Mouse (Mus musculus) hindbrain, embryonic 16.5 days (tissue): ENCODE results near the gene Dusp10. TPM values are rescaled to one million over a fixed set of nuclear protein-coding genes. Genes with fewer than 3 reads are reported as not detected.

Experiments
- ATAC-seq: fragments of 200-750 bp; cut with Nextera tagmentation; 2 replicates; pipeline ENCODE4 v1.8.0; 2017; ENCODE audit warnings: moderate TSS enrichment, moderate library complexity
- H3K27ac ChIP-seq: fragments of 300-500 bp; sonication (generic); 2 replicates; pipeline ENCODE4 v1.5.1; 2014; ENCODE audit warnings: low read depth, mild to moderate bottlenecking, control low read depth, low read length, moderate library complexity
- H3K27me3 ChIP-seq: fragments of 300-500 bp; sonication (generic); replicated peaks from 2 replicates; pipeline ENCODE4 v1.6.1; 2014; ENCODE audit warnings: low read length; ENCODE audit not compliant: control insufficient read depth, insufficient read depth
- H3K36me3 ChIP-seq: fragments of 300-500 bp; sonication (generic); 2 replicates; pipeline ENCODE4 v1.6.1; 2014; ENCODE audit warnings: mild to moderate bottlenecking, low read length, moderate library complexity, mixed read lengths; ENCODE audit not compliant: control insufficient read depth, insufficient read depth
- H3K4me1 ChIP-seq: fragments of 300-500 bp; sonication (generic); 2 replicates; pipeline ENCODE4 v1.6.1; 2014; ENCODE audit warnings: low read depth, low read length; ENCODE audit not compliant: control insufficient read depth, insufficient read depth
- H3K4me2 ChIP-seq: fragments of 300-500 bp; sonication (generic); 2 replicates; pipeline ENCODE4 v1.6.1; 2014; ENCODE audit warnings: mild to moderate bottlenecking, low read length, control low read depth, moderate library complexity
- H3K4me3 ChIP-seq: fragments of 300-500 bp; sonication (generic); 2 replicates; pipeline ENCODE4 v1.5.1; 2014; ENCODE audit warnings: mild to moderate bottlenecking, low read length, control low read depth, moderate library complexity
- H3K9ac ChIP-seq: fragments of 300-500 bp; sonication (generic); 2 replicates; pipeline ENCODE4 v1.6.1; 2014; ENCODE audit warnings: low read depth, mild to moderate bottlenecking, control low read depth, low read length, moderate library complexity
- H3K9me3 ChIP-seq: fragments of 300-500 bp; sonication (generic); 2 replicates; pipeline ENCODE4 v1.6.1; 2014; ENCODE audit warnings: mild to moderate bottlenecking, low read length, moderate library complexity; ENCODE audit not compliant: control insufficient read depth
- WGBS: fragments of 180-500 bp; shearing (Covaris S2); extraction: QIAGEN DNeasy Blood & Tissue Kit; methylation state at CpG from one replicate; pipeline ENCODE4 v1.1.7; 2014; 5-methylcytosine and 5-hydroxymethylcytosine counted together
- polyA plus RNA-seq: library from polyadenylated mRNA; unstranded; fragments of >200 nt; fragmentation: Nextera tagmentation; extraction: Ambion mirVana; gene quantifications from 2 replicates; pipeline ENCODE4 v1.2.1, GENCODE M21; 2015

Dusp10 gene
- polyA plus RNA-seq, 1 experiment from 2014 or later = 5.6 TPM

DNA sequence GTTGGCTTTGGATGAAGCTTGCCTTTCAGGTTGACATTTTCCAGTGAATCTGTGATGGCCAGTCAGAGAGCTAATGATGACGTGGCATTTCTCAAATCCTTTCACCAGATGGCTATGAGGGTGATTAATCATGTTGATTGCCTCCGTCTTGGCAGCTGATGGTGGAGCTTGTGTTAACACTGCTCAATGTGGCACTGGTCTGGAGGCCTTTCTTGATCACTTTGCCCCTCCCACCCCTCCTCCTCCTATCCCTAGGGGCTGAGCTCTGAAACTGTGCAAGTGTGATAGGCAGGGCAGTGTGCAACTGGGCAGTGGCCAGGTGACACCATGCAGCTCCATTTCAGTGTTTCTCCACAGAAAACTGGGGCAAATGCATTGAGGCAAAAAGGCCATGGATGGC, 8.8 kb upstream of the Dusp10 start:
- Histone ChIP-seq H3K36me3 (no peaks in the 10 kb centered on the region), H3K4me1 (no peaks in the 10 kb centered on the region), H3K27me3 (no peaks in the 10 kb centered on the region), H3K9ac (no peak overlapping the region), H3K27ac (no peak overlapping the region), H3K9me3 (no peaks in the 10 kb centered on the region), H3K4me3 (no peak overlapping the region), H3K4me2 (no peak overlapping the region)
- WGBS = 27% methylated on average over 2 of the region's 2 CpGs
- no peak for ATAC-seq

DNA sequence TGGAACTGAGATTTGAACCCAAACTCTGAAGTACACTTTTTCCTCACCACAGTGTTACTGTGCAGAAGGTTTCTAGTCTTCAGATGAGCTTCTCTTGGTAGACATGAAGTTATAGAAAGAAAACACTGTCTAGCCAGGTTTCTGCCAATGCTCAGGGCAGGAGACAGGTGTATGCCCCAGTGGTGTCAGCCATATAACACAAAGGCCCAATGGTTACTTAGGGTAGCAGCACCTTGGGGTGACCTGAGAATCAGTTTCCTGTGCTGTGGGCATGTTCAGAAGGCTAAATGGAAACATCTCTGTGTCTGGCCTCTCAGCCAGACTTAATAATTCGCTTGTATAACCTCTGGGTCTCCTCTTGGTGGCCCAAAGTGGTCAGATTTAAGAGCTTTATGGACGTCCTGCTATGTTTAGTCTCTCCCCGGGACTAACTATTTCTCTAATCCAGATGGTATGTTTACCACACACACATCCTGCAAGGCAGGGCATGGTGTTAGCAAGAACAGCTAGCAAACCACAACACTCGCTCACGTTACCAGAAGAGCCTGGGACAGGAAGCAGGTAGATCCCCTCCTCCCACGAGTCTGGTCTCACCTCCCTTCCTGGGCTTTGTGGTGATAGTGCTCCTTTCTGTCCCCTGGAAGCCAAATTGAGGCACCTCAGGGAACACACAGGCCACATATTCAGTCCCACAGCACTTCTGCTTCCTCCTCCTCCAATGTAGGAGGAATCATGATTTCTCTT, 7.6 kb upstream of the Dusp10 start:
- ATAC-seq = no peak
- no peaks in the 10 kb centered on the region for H3K4me1 ChIP-seq
- H3K36me3 ChIP-seq = no peaks in the 10 kb centered on the region
- H3K27ac ChIP-seq = no peak overlapping the region
- no peaks in the 10 kb centered on the region for H3K9me3 ChIP-seq
- no peak overlapping the region for H3K4me3 ChIP-seq
- no peak overlapping the region for H3K9ac ChIP-seq
- no peaks in the 10 kb centered on the region for H3K27me3 ChIP-seq
- WGBS = 86% methylated on average over 6 of the region's 6 CpGs
- no peak overlapping the region for H3K4me2 ChIP-seq

DNA sequence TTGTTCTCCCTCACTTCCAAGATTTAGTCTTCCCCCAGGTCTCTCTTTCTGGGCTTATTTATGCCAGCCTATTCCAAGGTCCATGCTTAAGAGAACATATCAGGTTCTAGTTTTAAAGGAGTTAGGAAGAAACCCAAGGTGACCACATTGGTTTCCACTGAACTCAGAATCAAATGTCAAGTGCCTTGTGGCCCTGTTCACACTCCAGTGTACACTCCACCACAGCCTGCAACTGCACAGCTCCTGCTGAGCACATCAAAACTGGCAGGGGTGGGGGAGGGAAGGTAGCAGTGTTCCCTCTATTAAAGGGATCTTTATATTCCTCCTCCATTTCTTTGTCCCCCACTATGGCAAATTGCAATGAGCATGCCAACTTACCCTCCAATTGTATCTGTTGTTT, 7.0 kb upstream of the Dusp10 start:
- Histone ChIP-seq H3K27me3 (no peaks in the 10 kb centered on the region), H3K9me3 (no peaks in the 10 kb centered on the region), H3K27ac (no peak overlapping the region), H3K4me1 (no peaks in the 10 kb centered on the region), H3K4me2 (no peak overlapping the region), H3K36me3 (no peaks in the 10 kb centered on the region), H3K4me3 (no peak overlapping the region), H3K9ac (no peak overlapping the region)
- no peak for ATAC-seq

DNA sequence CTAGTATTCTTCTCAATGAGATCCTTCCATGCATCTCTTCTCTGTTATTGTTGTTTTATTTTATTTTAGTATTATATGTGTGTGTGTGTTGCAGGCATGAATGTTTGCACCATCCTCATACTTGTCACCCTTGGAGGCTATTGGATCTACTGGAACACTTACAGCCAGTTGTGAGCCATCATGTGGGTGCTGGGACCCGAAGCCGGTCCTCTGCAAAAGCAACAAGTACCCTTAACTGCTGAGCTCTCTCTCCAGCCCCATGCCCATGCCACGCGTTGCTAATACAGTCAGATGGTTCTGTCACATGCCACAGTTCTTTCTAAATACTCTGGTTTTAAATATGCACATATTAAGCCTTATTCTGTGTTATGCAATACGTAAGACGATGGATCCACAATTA, 1.8 kb upstream of the Dusp10 start:
- no peak overlapping the region for H3K9ac ChIP-seq
- no peak overlapping the region for H3K4me2 ChIP-seq
- ATAC-seq = no peak
- H3K9me3 ChIP-seq = no peaks in the 10 kb centered on the region
- H3K4me3 ChIP-seq = no peak overlapping the region
- no peak overlapping the region for H3K27ac ChIP-seq
- 95% methylated on average over 6 of the region's 6 CpGs for WGBS
- H3K4me1 ChIP-seq = no peaks in the 10 kb centered on the region
- no peaks in the 10 kb centered on the region for H3K27me3 ChIP-seq
- H3K36me3 ChIP-seq = no peaks in the 10 kb centered on the region

DNA sequence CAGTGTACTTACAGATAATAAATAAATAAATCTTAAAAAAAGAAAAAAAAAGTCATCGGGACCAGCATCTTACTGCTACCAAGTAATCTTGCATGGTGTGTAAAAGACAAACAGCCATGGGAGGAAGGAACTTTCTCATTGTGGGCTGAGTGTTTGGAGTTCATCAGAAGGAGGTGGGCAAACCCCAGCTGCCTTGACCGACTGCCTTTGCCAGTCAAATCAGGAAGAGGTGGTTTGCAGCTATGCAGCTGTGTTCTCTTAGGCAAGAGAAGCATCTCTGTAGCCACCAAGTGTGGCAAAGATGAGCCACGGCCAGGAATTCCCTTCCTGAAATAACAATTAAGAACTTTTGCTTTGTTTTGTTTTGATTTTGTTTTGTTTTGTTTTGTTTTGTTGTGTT, 989 bp downstream of the Dusp10 start:
- H3K4me2 ChIP-seq = no peak overlapping the region
- no peak for ATAC-seq
- WGBS = 89% methylated on average over 3 of the region's 3 CpGs
- H3K27ac ChIP-seq = no peak overlapping the region
- no peaks in the 10 kb centered on the region for H3K4me1 ChIP-seq
- no peaks in the 10 kb centered on the region for H3K27me3 ChIP-seq
- no peaks in the 10 kb centered on the region for H3K36me3 ChIP-seq
- H3K4me3 ChIP-seq = no peak overlapping the region
- no peak overlapping the region for H3K9ac ChIP-seq
- H3K9me3 ChIP-seq = no peaks in the 10 kb centered on the region

DNA sequence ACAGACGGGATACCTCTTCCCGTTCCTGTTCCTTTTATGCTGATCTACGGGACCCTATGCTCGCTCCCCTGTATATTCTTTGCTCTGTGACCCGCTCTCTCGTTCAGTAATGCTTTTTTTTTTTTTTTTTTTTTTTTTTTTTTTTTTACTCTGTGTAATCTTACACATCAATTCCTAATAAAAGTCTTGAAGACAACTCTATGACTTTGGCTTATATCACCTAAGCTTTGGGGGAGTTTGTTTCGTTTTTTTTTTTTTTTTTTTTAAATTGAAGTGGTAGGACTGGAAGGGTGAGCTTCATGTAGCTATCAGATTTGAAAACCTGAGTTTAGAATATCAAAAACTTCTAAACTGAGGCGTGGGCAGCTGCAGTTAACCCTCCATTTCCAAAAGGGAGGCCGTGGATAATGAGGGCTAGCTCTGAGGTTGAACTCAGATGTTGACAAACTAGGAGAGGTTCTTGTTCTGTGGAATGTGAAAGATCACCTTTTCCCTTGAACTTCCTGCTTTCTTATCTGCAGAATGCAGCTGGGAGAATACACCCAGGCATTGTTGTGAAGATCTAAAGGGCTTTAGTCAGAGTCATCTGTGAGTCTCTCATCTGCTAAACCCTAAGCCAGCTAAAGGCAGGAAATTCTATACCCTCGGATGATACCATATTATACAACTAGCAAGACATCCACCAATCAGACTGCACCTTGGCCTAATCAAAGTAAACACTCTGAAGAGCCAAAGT, 3.1 kb downstream of the Dusp10 start:
- Histone ChIP-seq H3K9me3 (no peaks in the 10 kb centered on the region), H3K4me3 (no peak overlapping the region), H3K36me3 (no peaks in the 10 kb centered on the region), H3K4me2 (no peak overlapping the region), H3K27ac (no peak overlapping the region), H3K4me1 (no peaks in the 10 kb centered on the region), H3K9ac (no peak overlapping the region), H3K27me3 (no peaks in the 10 kb centered on the region)
- ATAC-seq = no peak
- WGBS = 82% methylated on average over 10 of the region's 10 CpGs

DNA sequence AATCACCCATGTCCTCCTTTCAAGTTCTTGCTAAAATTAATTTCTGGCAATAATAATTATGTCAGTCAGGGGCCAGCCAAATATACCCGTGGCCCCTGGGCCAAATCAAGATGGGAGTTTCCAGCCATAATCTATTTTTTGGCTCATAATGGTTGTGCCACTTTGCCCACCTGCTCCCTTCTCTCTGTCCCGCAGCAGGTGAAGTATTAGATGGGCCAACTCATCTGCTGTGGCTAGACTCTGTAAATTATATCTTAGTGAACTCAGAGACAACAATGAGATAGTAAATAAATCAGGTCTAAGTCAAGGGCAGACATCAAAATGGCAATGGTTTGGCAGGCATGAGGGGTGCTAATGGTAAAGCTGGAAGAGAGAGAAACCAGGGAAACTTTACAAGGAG, 4.5 kb downstream of the Dusp10 start:
- H3K4me1 ChIP-seq = no peaks in the 10 kb centered on the region
- no peak overlapping the region for H3K9ac ChIP-seq
- no peak overlapping the region for H3K4me2 ChIP-seq
- no peaks in the 10 kb centered on the region for H3K9me3 ChIP-seq
- ATAC-seq = no peak
- no peaks in the 10 kb centered on the region for H3K27me3 ChIP-seq
- no peaks in the 10 kb centered on the region for H3K36me3 ChIP-seq
- WGBS = 83% methylated on average over 2 of the region's 2 CpGs
- H3K27ac ChIP-seq = no peak overlapping the region
- no peak overlapping the region for H3K4me3 ChIP-seq

DNA sequence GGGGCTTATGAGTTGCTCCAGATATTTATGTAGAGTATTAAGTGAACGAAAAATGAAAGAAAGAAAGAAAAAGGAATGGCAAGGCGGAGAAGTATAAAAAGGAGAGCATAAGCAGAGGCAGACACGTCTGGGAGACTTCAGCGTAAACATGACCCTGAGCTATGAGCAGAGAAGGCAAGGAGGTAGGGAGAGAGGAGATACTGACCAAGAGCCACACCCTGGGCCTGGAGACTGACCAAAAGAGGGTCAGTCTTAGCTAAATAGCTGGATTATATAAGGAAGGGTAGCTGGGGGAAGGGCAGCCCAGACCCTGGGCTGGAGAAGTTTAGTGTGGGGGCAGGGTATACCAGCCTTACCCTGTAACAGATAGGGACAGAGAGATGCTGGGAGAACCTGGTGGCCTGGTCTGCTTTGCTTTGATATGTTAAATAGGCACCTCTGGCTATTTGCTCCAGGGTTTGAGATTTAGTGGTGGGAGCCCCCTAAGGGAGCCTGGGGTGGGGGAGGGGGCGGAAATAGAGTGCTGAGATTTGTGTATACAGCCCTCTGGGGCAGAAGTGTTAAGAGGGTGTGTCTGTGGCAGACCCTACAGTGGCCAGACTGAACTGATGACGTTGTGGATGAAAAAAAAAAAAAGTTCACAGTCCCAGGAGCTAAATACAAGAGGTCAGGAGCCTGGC, 6.1 kb downstream of the Dusp10 start:
- H3K9ac ChIP-seq = no peak overlapping the region
- 60% methylated on average over 6 of the region's 6 CpGs for WGBS
- no peak overlapping the region for H3K27ac ChIP-seq
- H3K36me3 ChIP-seq = no peaks in the 10 kb centered on the region
- no peak for ATAC-seq
- H3K27me3 ChIP-seq = no peaks in the 10 kb centered on the region
- H3K4me3 ChIP-seq = no peak overlapping the region
- H3K4me1 ChIP-seq = no peaks in the 10 kb centered on the region
- H3K9me3 ChIP-seq = no peaks in the 10 kb centered on the region
- no peak overlapping the region for H3K4me2 ChIP-seq

DNA sequence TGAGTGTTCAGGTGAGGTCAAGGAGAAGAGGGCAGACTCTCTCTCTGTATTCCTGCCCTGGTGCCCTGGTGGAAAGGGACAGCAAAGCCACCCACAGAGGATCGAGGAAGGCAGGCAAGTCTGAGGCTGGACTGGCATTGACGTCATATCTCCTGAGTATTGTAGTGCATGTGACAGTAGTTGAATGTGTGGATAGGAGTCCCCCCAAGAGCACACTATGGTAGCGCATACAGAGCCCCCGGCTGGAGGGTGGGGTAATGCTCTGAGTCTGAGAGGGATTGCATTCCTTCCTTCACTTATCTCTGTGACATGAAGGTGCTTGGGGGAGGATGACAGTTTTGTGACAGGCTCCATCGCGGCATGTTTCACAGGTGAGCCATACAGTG, 6.6 kb downstream of the Dusp10 start:
- no peaks in the 10 kb centered on the region for H3K9me3 ChIP-seq
- H3K27ac ChIP-seq = no peak overlapping the region
- H3K9ac ChIP-seq = no peak overlapping the region
- no peak overlapping the region for H3K4me3 ChIP-seq
- H3K4me2 ChIP-seq = no peak overlapping the region
- 46% methylated on average over 6 of the region's 6 CpGs for WGBS
- H3K36me3 ChIP-seq = no peaks in the 10 kb centered on the region
- no peaks in the 10 kb centered on the region for H3K27me3 ChIP-seq
- ATAC-seq = no peak
- no peaks in the 10 kb centered on the region for H3K4me1 ChIP-seq
